Mouse (Mus musculus) heart, adult 2 months (tissue): Measurements from ENCODE around the gene Psmd3.

ENCODE experiments used
- CTCF ChIP-seq: fragments of 200-600 bp; IDR thresholded peaks from 2 replicates; pipeline ENCODE4 v1.8.1; 2022; ENCODE audit warnings: antibody characterized with exemption, mild to moderate bottlenecking, moderate library complexity
- EP300 ChIP-seq: fragments of 200-500 bp; IDR thresholded peaks from 2 replicates; pipeline ENCODE4 v1.6.1; 2011; ENCODE audit warnings: low read depth, low read length, control low read depth; ENCODE audit not compliant: insufficient read depth
- POLR2A ChIP-seq: fragments of 200-500 bp; IDR thresholded peaks from 2 replicates; pipeline ENCODE4 v1.6.1; 2011; ENCODE audit warnings: mild to moderate bottlenecking, low read depth, low read length, control low read depth; ENCODE audit not compliant: insufficient read depth

DNA sequence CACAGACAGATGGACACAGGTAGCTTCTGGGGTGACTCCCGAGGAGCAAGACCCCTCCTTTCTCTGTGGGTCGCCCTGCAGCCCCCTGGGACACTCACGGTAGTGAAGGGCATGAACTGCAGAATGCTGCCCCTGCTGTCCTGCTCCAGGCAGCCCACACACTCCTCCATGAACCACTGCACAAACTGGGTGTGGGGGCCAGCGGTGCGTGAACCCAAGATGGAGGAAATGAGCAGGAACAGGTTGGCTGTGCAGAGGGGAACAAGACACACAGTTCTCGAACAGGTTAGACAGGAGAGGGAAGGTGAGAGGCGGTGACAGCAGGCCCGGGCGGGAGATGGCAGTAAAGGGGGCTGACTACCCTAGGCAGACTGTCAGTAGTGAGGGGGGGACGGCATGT lies 22.7 kb downstream of the Psmd3 start:
- TF ChIP-seq CTCF, result no peak
- TF ChIP-seq POLR2A, result no peak
- TF ChIP-seq EP300, result no peak
